Mouse (Mus musculus) kidney, embryonic 14.5 days (tissue): ENCODE data around the gene Med13l. TPM values are rescaled to one million over a fixed set of nuclear protein-coding genes. Genes with fewer than 3 reads are reported as not detected.

Source experiments
- ATAC-seq: fragments of 200-750 bp; cut with Nextera tagmentation; 2 replicates; pipeline ENCODE4 v1.8.0; 2017; ENCODE audit warnings: moderate number of reproducible peaks, mild to moderate bottlenecking, moderate TSS enrichment, moderate library complexity; ENCODE audit not compliant: low FRiP score, low TSS enrichment
- H3K27ac ChIP-seq: fragments of 300-500 bp; sonication (generic); 2 replicates; pipeline ENCODE4 v1.5.1; 2014; ENCODE audit warnings: low read depth, mild to moderate bottlenecking, low read length, moderate library complexity, mixed read lengths
- H3K27me3 ChIP-seq: fragments of 300-500 bp; sonication (generic); 2 replicates; pipeline ENCODE4 v1.6.1; 2014; ENCODE audit warnings: mild to moderate bottlenecking, low read length; ENCODE audit not compliant: control insufficient read depth, insufficient read depth
- H3K36me3 ChIP-seq: fragments of 300-500 bp; sonication (generic); 2 replicates; pipeline ENCODE4 v1.6.1; 2014; ENCODE audit warnings: low read length, mixed read lengths; ENCODE audit not compliant: control insufficient read depth, insufficient read depth
- H3K4me1 ChIP-seq: fragments of 300-500 bp; sonication (generic); 2 replicates; pipeline ENCODE4 v1.6.1; 2014; ENCODE audit warnings: low read length, mixed read lengths; ENCODE audit not compliant: control insufficient read depth, insufficient read depth
- H3K4me2 ChIP-seq: fragments of 300-500 bp; sonication (generic); replicated peaks from 2 replicates; pipeline ENCODE4 v1.6.1; 2014; ENCODE audit warnings: low read depth, mild to moderate bottlenecking, low read length
- H3K4me3 ChIP-seq: fragments of 300-500 bp; sonication (generic); 2 replicates; pipeline ENCODE4 v1.5.1; 2014; ENCODE audit warnings: mild to moderate bottlenecking, low read length
- H3K9ac ChIP-seq: fragments of 300-500 bp; sonication (generic); 2 replicates; pipeline ENCODE4 v1.6.1; 2014; ENCODE audit warnings: low read depth, mild to moderate bottlenecking, low read length, moderate library complexity
- H3K9me3 ChIP-seq: fragments of 300-500 bp; sonication (generic); 2 replicates; pipeline ENCODE4 v1.6.1; 2016; ENCODE audit warnings: low read length; ENCODE audit not compliant: control insufficient read depth
- WGBS: fragments of 180-500 bp; shearing (Covaris S2); extraction: QIAGEN DNeasy Blood & Tissue Kit; methylation state at CpG from one replicate; pipeline ENCODE4 v1.1.7; 2014; 5-methylcytosine and 5-hydroxymethylcytosine counted together
- polyA plus RNA-seq: library from polyadenylated mRNA; unstranded; fragments of >200 nt; fragmentation: Nextera tagmentation; extraction: Ambion mirVana; gene quantifications from 2 replicates; pipeline ENCODE4 v1.2.1, GENCODE M21; 2014

Med13l gene
- polyA plus RNA-seq: 9.7 and 12.1 TPM in 2 replicates

DNA sequence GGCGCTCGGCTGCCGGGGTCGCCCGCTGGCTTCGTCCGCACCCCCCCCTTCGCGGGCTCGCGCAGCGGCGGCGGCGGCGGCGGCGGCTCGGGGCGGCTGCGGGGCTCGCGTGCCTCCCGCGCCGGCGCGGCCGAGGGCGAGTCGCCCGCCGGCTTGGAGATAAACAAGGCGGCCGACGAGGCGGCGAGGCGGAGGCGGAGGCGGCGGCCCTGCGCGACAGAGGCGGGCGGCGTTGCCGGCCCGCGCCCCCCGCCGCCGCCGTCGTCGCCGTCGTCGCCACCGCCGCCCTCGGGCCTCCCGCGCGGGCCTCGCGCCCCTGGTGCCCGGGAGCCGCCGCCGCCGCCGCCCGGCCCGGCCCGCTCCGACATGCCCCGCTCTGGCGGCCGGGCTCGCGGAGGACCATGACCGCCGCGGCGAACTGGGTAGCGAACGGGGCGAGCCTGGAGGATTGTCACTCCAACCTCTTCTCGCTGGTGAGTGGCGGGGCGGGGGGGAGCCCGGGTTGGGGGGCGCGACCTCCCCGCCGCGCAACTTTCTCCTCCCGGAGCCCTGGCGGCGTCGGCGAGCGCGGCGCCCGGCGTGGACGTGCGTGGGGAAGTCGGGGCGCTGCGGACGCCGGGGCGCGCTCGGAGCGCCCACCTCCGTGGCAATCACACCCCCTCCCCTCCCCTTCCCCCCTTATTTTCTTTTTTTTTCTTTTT, at the start of gene Med13l:
TSS of gene Med13l (plus strand) at position 295 of the 701 bp plus-strand sequence.
- H3K4me1 ChIP-seq: peaks cover 18% of the 10 kb centered on the region; the same call in 1 of the 2 replicates
- H3K9ac ChIP-seq: peak within 1 kb of the TSS; percentile 94
- 0 out of 2 replicates have a peak, but pooled peaks cover 3% of the 10 kb centered on the region for H3K27me3 ChIP-seq
- no peaks in the 10 kb centered on the region; the same call in 1 of the 2 replicates for H3K9me3 ChIP-seq
- H3K27ac ChIP-seq: peak within 1 kb of the TSS; percentile 85
- WGBS: 2% methylated on average over 48 of the region's 120 CpGs
- H3K36me3 ChIP-seq: no peaks in the 10 kb centered on the region
- H3K4me2 ChIP-seq: peak within 1 kb of the TSS; percentile 89
- peak; percentile 77 for ATAC-seq
- peak within 1 kb of the TSS; percentile 87 for H3K4me3 ChIP-seq

- Histone ChIP-seq H3K9ac (no peak overlapping the region), H3K27me3 (peaks cover 2% of the 10 kb centered on the region; the same call in 1 of the 2 replicates), H3K9me3 (no peaks in the 10 kb centered on the region), H3K4me1 (peaks cover 15% of the 10 kb centered on the region), H3K4me3 (no peak overlapping the region), H3K36me3 (no peaks in the 10 kb centered on the region), H3K27ac (no peak overlapping the region), H3K4me2 (no peak overlapping the region)
- no peak for ATAC-seq
- 90% methylated on average over 4 of the region's 4 CpGs for WGBS
Measured at GRCm38 (mm10) chr5:118510969-118511368, 49.5 kb upstream of the Med13l start.

DNA sequence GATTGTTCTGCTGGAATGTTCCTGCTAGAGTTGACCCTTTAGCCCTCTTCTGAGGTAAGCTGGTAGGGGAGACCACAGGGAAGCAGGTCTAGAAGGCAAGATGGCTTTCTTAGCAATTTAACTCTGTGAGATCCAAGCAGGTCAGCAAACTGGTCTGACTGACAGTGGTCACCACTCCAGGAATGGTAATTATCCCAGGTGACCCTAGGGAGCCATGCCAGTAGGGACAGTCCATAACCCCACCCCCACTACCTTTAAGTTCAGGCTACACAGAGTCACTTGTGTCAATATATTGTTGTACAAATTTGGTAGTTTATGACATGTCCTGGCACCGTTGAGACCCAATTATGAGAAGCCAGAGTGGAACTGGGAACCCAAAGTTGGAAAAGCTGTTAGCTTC, 47.5 kb upstream of the Med13l start:
- ATAC-seq: no peak
- Histone ChIP-seq H3K4me3 (no peak overlapping the region), H3K27me3 (peaks cover 2% of the 10 kb centered on the region; the same call in 1 of the 2 replicates), H3K27ac (no peak overlapping the region), H3K9ac (no peak overlapping the region), H3K4me2 (no peak overlapping the region), H3K9me3 (no peaks in the 10 kb centered on the region), H3K36me3 (no peaks in the 10 kb centered on the region), H3K4me1 (peaks cover 23% of the 10 kb centered on the region)
- WGBS: 59% methylated on average over 1 of the region's 1 CpGs

DNA sequence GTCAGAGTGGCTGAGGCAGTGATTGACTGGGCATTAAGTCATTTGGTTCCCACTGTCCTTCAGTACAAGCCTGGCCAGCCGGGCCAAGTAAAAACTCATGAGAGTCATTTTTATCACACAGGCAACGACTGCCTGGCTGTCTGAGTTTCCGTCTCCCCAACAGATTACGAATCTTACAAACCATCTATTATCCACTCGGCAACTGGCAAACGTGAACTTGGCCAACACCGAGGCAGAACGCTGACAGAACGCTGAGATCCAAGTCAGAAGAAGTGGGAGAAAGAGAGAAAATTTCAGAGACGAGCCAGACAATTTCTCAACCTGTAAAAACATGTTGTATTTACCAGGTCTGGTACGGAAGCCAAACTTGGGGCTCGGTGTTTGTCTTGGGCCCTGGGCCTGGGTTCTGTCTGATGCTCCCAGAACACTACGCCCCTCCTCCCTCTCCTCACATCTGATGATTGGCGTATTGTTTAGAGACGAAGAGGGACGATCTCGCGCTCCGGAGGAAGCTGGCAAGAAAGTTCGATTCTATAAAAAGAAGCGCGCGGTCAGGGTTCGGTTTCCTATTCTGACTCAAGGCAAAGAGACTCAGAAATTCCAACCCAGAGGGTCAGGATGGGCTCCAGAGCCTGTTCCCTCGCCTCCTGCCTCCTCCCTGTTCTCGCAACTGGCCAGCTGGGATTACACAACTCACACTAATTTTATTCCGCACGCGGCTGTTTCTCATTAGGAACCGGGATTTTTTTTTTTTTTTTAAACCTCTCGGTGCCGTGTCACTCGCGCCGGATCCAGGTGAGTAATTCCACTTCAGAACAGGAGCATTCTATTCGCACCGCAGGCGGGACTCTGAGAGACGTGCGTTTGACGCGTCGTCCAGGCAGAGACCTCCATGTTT, 46.6 kb upstream of the Med13l start:
- H3K9ac ChIP-seq: peak overlapping the region; percentile 28; the same call in 1 of the 2 replicates
- H3K4me3 ChIP-seq: peak overlapping the region; percentile 30
- ATAC-seq: no peak
- H3K27ac ChIP-seq: no peak overlapping the region
- no peaks in the 10 kb centered on the region for H3K36me3 ChIP-seq
- WGBS: 2% methylated on average over 43 of the region's 43 CpGs
- peaks cover 2% of the 10 kb centered on the region; the same call in 1 of the 2 replicates for H3K27me3 ChIP-seq
- H3K4me2 ChIP-seq: peak overlapping the region; percentile 54
- H3K4me1 ChIP-seq: peaks cover 23% of the 10 kb centered on the region
- H3K9me3 ChIP-seq: no peaks in the 10 kb centered on the region

DNA sequence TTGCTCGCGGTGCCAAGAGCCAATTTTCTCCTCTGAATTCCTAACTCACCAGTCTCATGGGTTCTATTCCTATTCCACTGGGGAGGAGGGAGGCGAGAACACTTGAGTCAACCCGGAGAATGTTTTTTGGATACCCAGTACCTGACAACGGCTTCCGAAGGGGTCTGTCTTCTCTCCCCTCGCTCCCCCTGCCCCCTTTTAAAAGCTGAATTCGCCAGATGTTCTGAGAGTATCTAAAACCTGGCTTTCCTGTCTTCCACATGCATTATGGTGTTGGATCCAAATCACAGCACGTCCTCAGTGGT, 46.0 kb upstream of the Med13l start:
- H3K4me2 ChIP-seq: peak overlapping the region; percentile 54
- 13% methylated on average over 9 of the region's 9 CpGs for WGBS
- peak overlapping the region; percentile 30; the same call in 1 of the 2 replicates for H3K4me3 ChIP-seq
- no peaks in the 10 kb centered on the region for H3K9me3 ChIP-seq
- H3K27ac ChIP-seq: no peak overlapping the region
- H3K4me1 ChIP-seq: peaks cover 23% of the 10 kb centered on the region
- H3K27me3 ChIP-seq: peaks cover 2% of the 10 kb centered on the region; the same call in 1 of the 2 replicates
- no peak for ATAC-seq
- H3K9ac ChIP-seq: no peak overlapping the region
- H3K36me3 ChIP-seq: no peaks in the 10 kb centered on the region

DNA sequence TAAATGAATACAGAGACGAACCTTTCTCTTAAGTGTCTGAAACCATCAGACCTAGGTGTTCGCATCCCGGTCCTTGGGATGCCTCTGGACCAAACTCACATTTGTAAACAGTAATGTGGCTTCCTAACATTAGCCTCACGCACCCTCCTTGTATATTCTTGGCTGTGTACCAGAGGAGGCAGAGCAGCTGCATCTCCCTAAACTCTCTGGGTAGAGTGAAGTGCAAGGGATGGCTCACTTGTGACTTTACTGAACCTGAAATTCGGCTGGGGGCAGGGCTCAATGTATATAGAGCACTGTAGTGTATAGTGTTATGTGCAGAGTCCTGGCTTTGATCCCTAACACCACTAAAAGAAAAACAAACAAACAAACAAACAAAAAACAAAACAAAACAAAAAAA, 45.6 kb upstream of the Med13l start:
- 45% methylated on average over 5 of the region's 5 CpGs for WGBS
- Histone ChIP-seq H3K4me2 (peak overlapping the region; percentile 54; the same call in 1 of the 2 replicates), H3K36me3 (no peaks in the 10 kb centered on the region), H3K27ac (no peak overlapping the region), H3K27me3 (peaks cover 2% of the 10 kb centered on the region; the same call in 1 of the 2 replicates), H3K4me1 (peaks cover 23% of the 10 kb centered on the region), H3K9ac (no peak overlapping the region), H3K4me3 (peak overlapping the region; percentile 30; the same call in 1 of the 2 replicates), H3K9me3 (no peaks in the 10 kb centered on the region)
- no peak; the same call in 1 of the 2 replicates for ATAC-seq

DNA sequence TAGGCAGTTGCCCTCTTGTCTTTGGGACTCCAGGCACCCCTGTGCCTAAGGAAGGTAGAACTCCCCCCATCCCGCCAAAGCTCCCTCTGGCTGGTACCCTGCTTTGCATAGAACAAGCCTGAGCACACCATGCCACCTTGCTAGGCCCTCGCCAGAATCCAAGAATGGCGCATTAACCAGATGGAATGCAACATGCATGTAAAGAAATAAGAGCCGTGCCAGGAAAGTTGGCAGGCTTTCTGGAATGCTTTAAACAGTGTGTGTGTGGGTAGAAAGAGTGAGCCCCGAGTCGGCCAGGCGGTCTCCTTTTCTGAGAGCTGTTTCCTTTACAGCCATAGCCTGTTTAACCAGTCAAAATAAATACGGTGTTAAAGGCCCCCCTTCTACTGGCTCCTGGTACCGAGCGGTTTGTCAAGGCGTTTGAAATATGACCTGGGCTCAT, 45.2 kb upstream of the Med13l start:
- Histone ChIP-seq H3K4me1 (peaks cover 23% of the 10 kb centered on the region), H3K27me3 (peaks cover 2% of the 10 kb centered on the region; the same call in 1 of the 2 replicates), H3K4me2 (no peak overlapping the region), H3K9me3 (no peaks in the 10 kb centered on the region), H3K4me3 (no peak overlapping the region), H3K9ac (0 out of 2 replicates have a peak overlapping the region, but pooled peaks have one; percentile 23), H3K27ac (no peak overlapping the region), H3K36me3 (no peaks in the 10 kb centered on the region)
- ATAC-seq: peak; percentile 9; the same call in 1 of the 2 replicates
- WGBS: 18% methylated on average over 11 of the region's 11 CpGs

- no peak for ATAC-seq
- Histone ChIP-seq H3K27me3 (peaks cover 2% of the 10 kb centered on the region; the same call in 1 of the 2 replicates), H3K4me2 (no peak overlapping the region), H3K36me3 (no peaks in the 10 kb centered on the region), H3K9ac (no peak overlapping the region), H3K4me1 (peaks cover 23% of the 10 kb centered on the region), H3K9me3 (no peaks in the 10 kb centered on the region), H3K27ac (no peak overlapping the region), H3K4me3 (no peak overlapping the region)
- WGBS: 77% methylated on average over 6 of the region's 6 CpGs
Measured at GRCm38 (mm10) chr5:118516066-118516465, 44.4 kb upstream of the Med13l start.
